Mouse (Mus musculus): ENCODE data around the gene Pik3ap1. TPM values are rescaled to one million over a fixed set of nuclear protein-coding genes. Genes with fewer than 3 reads are reported as not detected.

The Pik3ap1 gene
- polyA plus RNA-seq, 1 experiment from 2014 or later: 2.0 TPM

GRCm38 (mm10) chr19:41303933-41304332 lies 81.0 kb downstream of the Pik3ap1 start:
- no peak overlapping the region for H3K4me2 ChIP-seq (ENCODE audit: low read length)
- no peaks in the 10 kb centered on the region for H3K27me3 ChIP-seq (replicated peaks; ENCODE audit: control insufficient read depth, insufficient read depth, low read length)
- H3K27ac ChIP-seq (ENCODE audit: low read length): no peak overlapping the region
- no peak overlapping the region for H3K4me3 ChIP-seq (replicated peaks; ENCODE audit: low read length)
- H3K9me3 ChIP-seq (ENCODE audit: control insufficient read depth, low read length): no peaks in the 10 kb centered on the region
- ATAC-seq: no peak
- no peak overlapping the region for H3K9ac ChIP-seq (replicated peaks; ENCODE audit: low read depth, low read length)
- 61% methylated on average over 3 of the region's 3 CpGs for WGBS
- H3K4me1 ChIP-seq (replicated peaks; ENCODE audit: control insufficient read depth, insufficient read depth, low read length): no peaks in the 10 kb centered on the region
- H3K36me3 ChIP-seq (ENCODE audit: control insufficient read depth, insufficient read depth): no peaks in the 10 kb centered on the region

DNA sequence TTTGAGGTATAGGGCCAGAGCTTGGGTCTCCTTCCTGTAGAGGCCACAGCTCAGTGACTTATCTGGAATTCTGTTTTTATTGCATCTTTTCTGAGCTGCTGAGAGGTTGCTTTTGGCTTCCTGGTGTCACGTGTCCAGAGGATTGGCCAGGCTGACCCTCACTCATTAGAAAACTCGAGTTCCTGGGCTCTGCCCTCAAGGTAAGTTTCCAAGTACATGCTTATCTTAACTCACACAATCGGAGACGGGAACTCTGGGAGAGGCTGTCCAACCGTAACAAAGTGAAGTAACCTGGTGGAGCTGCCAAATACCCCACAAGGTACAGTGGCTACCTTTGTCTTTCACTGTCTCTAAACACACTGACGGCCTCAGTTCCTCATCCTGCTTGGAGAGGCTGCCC lies 81.5 kb downstream of the Pik3ap1 start:
- H3K4me1 ChIP-seq (replicated peaks; ENCODE audit: control insufficient read depth, insufficient read depth, low read length): no peaks in the 10 kb centered on the region
- H3K27me3 ChIP-seq (replicated peaks; ENCODE audit: control insufficient read depth, insufficient read depth, low read length): no peaks in the 10 kb centered on the region
- no peak overlapping the region for H3K4me3 ChIP-seq (replicated peaks; ENCODE audit: low read length)
- H3K9ac ChIP-seq (replicated peaks; ENCODE audit: low read depth, low read length): no peak overlapping the region
- H3K36me3 ChIP-seq (ENCODE audit: control insufficient read depth, insufficient read depth): no peaks in the 10 kb centered on the region
- no peak overlapping the region for H3K4me2 ChIP-seq (ENCODE audit: low read length)
- H3K27ac ChIP-seq (ENCODE audit: low read length): no peak overlapping the region
- 69% methylated on average over 6 of the region's 6 CpGs for whole genome bisulfite sequencing
- H3K9me3 ChIP-seq (ENCODE audit: control insufficient read depth, low read length): no peaks in the 10 kb centered on the region
- no peak for ATAC-seq

GRCm38 (mm10) chr19:41301856-41302255 lies 83.0 kb downstream of the Pik3ap1 start:
- no peak for ATAC-seq
- Histone ChIP-seq H3K9me3 (ENCODE audit: control insufficient read depth, low read length) (no peaks in the 10 kb centered on the region), H3K4me3 (replicated peaks; ENCODE audit: low read length) (no peak overlapping the region), H3K4me2 (ENCODE audit: low read length) (no peak overlapping the region), H3K9ac (replicated peaks; ENCODE audit: low read depth, low read length) (no peak overlapping the region), H3K27me3 (replicated peaks; ENCODE audit: control insufficient read depth, insufficient read depth, low read length) (no peaks in the 10 kb centered on the region), H3K4me1 (replicated peaks; ENCODE audit: control insufficient read depth, insufficient read depth, low read length) (no peaks in the 10 kb centered on the region), H3K27ac (ENCODE audit: low read length) (no peak overlapping the region), H3K36me3 (ENCODE audit: control insufficient read depth, insufficient read depth) (no peaks in the 10 kb centered on the region)
- WGBS: 87% methylated on average over 6 of the region's 6 CpGs

- no peak overlapping the region for H3K9ac ChIP-seq (replicated peaks; ENCODE audit: low read depth, low read length)
- WGBS: 74% methylated on average over 8 of the region's 8 CpGs
- no peak overlapping the region for H3K27ac ChIP-seq (ENCODE audit: low read length)
- no peaks in the 10 kb centered on the region for H3K27me3 ChIP-seq (replicated peaks; ENCODE audit: control insufficient read depth, insufficient read depth, low read length)
- no peaks in the 10 kb centered on the region for H3K4me1 ChIP-seq (replicated peaks; ENCODE audit: control insufficient read depth, insufficient read depth, low read length)
- no peak overlapping the region for H3K4me2 ChIP-seq (ENCODE audit: low read length)
- H3K9me3 ChIP-seq (ENCODE audit: control insufficient read depth, low read length): no peaks in the 10 kb centered on the region
- ATAC-seq: peak; percentile 33; the same call in 1 of the 2 replicates
- H3K4me3 ChIP-seq (replicated peaks; ENCODE audit: low read length): no peak overlapping the region
- no peaks in the 10 kb centered on the region for H3K36me3 ChIP-seq (ENCODE audit: control insufficient read depth, insufficient read depth)
These were observed 85.5 kb downstream of the Pik3ap1 start for GRCm38 (mm10) chr19:41299446-41299845.

- H3K36me3 ChIP-seq (ENCODE audit: control insufficient read depth, insufficient read depth): no peaks in the 10 kb centered on the region
- no peak for ATAC-seq
- H3K4me1 ChIP-seq (replicated peaks; ENCODE audit: control insufficient read depth, insufficient read depth, low read length): no peaks in the 10 kb centered on the region
- WGBS: 62% methylated on average over 5 of the region's 5 CpGs
- no peak overlapping the region for H3K4me3 ChIP-seq (replicated peaks; ENCODE audit: low read length)
- no peak overlapping the region for H3K27ac ChIP-seq (ENCODE audit: low read length)
- no peaks in the 10 kb centered on the region for H3K9me3 ChIP-seq (ENCODE audit: control insufficient read depth, low read length)
- no peaks in the 10 kb centered on the region for H3K27me3 ChIP-seq (replicated peaks; ENCODE audit: control insufficient read depth, insufficient read depth, low read length)
- no peak overlapping the region for H3K9ac ChIP-seq (replicated peaks; ENCODE audit: low read depth, low read length)
- no peak overlapping the region for H3K4me2 ChIP-seq (ENCODE audit: low read length)
These were observed 93.8 kb downstream of the Pik3ap1 start for GRCm38 (mm10) chr19:41290952-41291619.

DNA sequence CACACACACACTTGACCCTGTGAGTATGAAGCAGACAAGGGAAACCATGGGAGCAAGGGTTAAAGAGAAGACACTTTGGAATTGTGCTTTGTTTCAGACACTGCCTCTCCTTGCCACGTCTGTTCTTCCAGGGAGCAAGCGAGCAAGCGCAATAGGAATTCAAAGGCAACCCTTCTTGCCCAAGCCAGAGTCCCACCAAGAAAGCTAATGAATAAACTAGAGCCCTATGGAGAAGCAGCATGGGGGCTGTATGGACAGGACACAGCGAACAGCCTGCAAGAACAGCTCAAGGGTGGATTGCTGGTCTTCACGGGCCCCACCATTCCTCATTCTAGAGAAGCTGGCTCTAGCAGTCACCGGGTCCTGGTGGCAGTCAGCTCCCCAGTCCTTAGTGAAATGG lies 96.3 kb downstream of the Pik3ap1 start:
- Histone ChIP-seq H3K27me3 (replicated peaks; ENCODE audit: control insufficient read depth, insufficient read depth, low read length) (no peaks in the 10 kb centered on the region), H3K4me2 (ENCODE audit: low read length) (no peak overlapping the region), H3K9me3 (ENCODE audit: control insufficient read depth, low read length) (no peaks in the 10 kb centered on the region), H3K27ac (ENCODE audit: low read length) (no peak overlapping the region), H3K4me3 (replicated peaks; ENCODE audit: low read length) (no peak overlapping the region), H3K9ac (replicated peaks; ENCODE audit: low read depth, low read length) (no peak overlapping the region), H3K36me3 (ENCODE audit: control insufficient read depth, insufficient read depth) (no peaks in the 10 kb centered on the region), H3K4me1 (replicated peaks; ENCODE audit: control insufficient read depth, insufficient read depth, low read length) (no peaks in the 10 kb centered on the region)
- 72% methylated on average over 6 of the region's 6 CpGs for WGBS
- no peak for ATAC-seq

DNA sequence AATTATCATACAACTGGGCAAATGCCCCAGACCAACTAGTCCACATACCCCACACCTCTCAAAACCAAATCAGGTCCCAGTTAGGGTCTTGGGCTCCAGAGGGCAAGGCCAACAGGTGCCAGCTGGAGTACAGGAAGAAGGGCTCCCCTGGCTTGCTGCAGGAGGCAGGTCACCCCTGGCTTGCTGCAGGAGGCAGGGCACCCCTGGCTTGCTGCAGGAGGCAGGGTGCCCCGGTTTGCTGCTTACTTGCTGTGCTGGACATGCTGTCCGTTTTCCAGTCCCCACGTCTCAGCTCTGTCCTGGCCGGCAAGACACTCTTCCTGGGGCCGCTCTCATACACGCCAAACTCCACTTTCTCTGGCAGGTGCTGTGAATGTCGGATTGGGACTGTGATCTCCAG lies 97.7 kb downstream of the Pik3ap1 start:
- H3K27ac ChIP-seq (ENCODE audit: low read length): no peak overlapping the region
- WGBS: 87% methylated on average over 7 of the region's 7 CpGs
- H3K4me3 ChIP-seq (replicated peaks; ENCODE audit: low read length): no peak overlapping the region
- no peaks in the 10 kb centered on the region for H3K4me1 ChIP-seq (replicated peaks; ENCODE audit: control insufficient read depth, insufficient read depth, low read length)
- no peak for ATAC-seq
- no peaks in the 10 kb centered on the region for H3K27me3 ChIP-seq (replicated peaks; ENCODE audit: control insufficient read depth, insufficient read depth, low read length)
- no peak overlapping the region for H3K4me2 ChIP-seq (ENCODE audit: low read length)
- no peaks in the 10 kb centered on the region for H3K36me3 ChIP-seq (ENCODE audit: control insufficient read depth, insufficient read depth)
- H3K9ac ChIP-seq (replicated peaks; ENCODE audit: low read depth, low read length): no peak overlapping the region
- no peaks in the 10 kb centered on the region for H3K9me3 ChIP-seq (ENCODE audit: control insufficient read depth, low read length)

GRCm38 (mm10) chr19:41284515-41284914 lies 100.4 kb downstream of the Pik3ap1 start:
- no peak overlapping the region for H3K27ac ChIP-seq (ENCODE audit: low read length)
- ATAC-seq: no peak
- H3K9ac ChIP-seq (replicated peaks; ENCODE audit: low read depth, low read length): no peak overlapping the region
- H3K4me2 ChIP-seq (ENCODE audit: low read length): no peak overlapping the region
- H3K27me3 ChIP-seq (replicated peaks; ENCODE audit: control insufficient read depth, insufficient read depth, low read length): no peaks in the 10 kb centered on the region
- H3K4me3 ChIP-seq (replicated peaks; ENCODE audit: low read length): no peak overlapping the region
- 46% methylated on average over 6 of the region's 6 CpGs for WGBS
- no peaks in the 10 kb centered on the region for H3K4me1 ChIP-seq (replicated peaks; ENCODE audit: control insufficient read depth, insufficient read depth, low read length)
- no peaks in the 10 kb centered on the region for H3K36me3 ChIP-seq (ENCODE audit: control insufficient read depth, insufficient read depth)
- H3K9me3 ChIP-seq (ENCODE audit: control insufficient read depth, low read length): no peaks in the 10 kb centered on the region

DNA sequence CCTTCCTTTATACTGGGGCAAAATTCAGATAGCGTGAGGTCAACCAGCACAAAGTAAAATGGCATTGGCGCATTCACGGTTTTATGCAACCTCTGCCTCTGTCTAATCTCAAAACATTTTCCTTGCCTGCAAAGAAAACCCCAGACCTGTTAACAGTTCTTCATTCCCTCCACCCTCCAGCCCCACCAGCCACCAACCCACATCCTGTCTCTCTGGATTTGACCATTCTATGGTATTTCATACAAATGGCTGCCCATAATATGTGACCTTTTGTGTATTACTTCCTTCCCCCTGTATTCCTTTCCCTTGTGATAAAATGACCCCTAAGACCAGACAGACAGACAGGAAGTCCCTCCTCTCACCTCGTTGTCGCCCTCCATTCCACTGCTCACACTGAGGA lies 102.2 kb downstream of the Pik3ap1 start:
- H3K36me3 ChIP-seq (ENCODE audit: control insufficient read depth, insufficient read depth): no peaks in the 10 kb centered on the region
- no peak overlapping the region for H3K4me2 ChIP-seq (ENCODE audit: low read length)
- H3K9ac ChIP-seq (replicated peaks; ENCODE audit: low read depth, low read length): no peak overlapping the region
- H3K4me1 ChIP-seq (replicated peaks; ENCODE audit: control insufficient read depth, insufficient read depth, low read length): no peaks in the 10 kb centered on the region
- H3K4me3 ChIP-seq (replicated peaks; ENCODE audit: low read length): no peak overlapping the region
- no peak overlapping the region for H3K27ac ChIP-seq (ENCODE audit: low read length)
- 84% methylated on average over 5 of the region's 5 CpGs for WGBS
- H3K9me3 ChIP-seq (ENCODE audit: control insufficient read depth, low read length): no peaks in the 10 kb centered on the region
- no peak for ATAC-seq
- H3K27me3 ChIP-seq (replicated peaks; ENCODE audit: control insufficient read depth, insufficient read depth, low read length): no peaks in the 10 kb centered on the region

DNA sequence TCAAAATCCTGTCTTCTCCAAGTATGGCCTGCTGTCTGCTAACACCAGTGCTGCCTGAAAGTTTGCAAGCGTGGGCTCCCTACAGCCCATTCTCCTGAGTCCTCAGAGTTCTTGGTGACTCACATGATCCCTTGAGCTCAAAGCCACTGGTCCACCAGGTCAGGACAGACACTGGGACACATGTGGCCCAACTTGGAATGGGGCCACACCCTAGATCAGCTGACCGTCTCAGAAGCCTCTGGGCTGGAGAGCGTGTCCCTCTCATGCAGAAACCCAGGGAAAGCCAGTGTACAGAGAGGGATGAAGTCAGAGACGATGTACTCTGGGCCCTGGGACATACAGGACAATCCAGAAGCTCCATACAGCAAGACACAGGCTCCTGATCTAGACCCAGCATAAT lies 102.7 kb downstream of the Pik3ap1 start:
- Histone ChIP-seq H3K36me3 (ENCODE audit: control insufficient read depth, insufficient read depth) (no peaks in the 10 kb centered on the region), H3K9me3 (ENCODE audit: control insufficient read depth, low read length) (no peaks in the 10 kb centered on the region), H3K9ac (replicated peaks; ENCODE audit: low read depth, low read length) (no peak overlapping the region), H3K27ac (ENCODE audit: low read length) (no peak overlapping the region), H3K27me3 (replicated peaks; ENCODE audit: control insufficient read depth, insufficient read depth, low read length) (no peaks in the 10 kb centered on the region), H3K4me2 (ENCODE audit: low read length) (no peak overlapping the region), H3K4me1 (replicated peaks; ENCODE audit: control insufficient read depth, insufficient read depth, low read length) (no peaks in the 10 kb centered on the region), H3K4me3 (replicated peaks; ENCODE audit: low read length) (no peak overlapping the region)
- WGBS: 91% methylated on average over 4 of the region's 4 CpGs
- ATAC-seq: no peak

Data from forebrain, embryonic 16.5 days (tissue).